29 mouse cellular contexts compared by ENCODE assay signal in the genomic region with DNA sequence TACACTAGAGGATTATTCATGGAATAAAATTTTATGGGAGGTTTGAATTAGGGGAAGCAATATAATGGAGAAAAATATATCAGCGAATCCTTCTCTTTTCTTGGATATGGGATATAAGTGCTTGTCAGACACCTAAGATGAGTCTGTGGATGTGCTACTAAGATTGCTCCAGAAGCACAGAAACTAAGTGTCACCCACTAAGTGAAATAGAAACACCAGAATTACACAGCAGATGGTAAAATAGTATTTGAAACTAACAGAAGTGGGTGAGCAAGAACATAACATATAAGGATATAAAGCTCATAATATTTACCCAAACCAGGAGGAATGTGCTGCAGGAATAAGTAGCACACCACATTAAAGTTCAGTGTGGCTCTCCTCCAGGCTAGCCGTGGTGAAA. TPM values are rescaled to one million over a fixed set of nuclear protein-coding genes. Genes with fewer than 3 reads are reported as not detected.
A peak's percentile ranks its signal among the peaks of the same experiment; 100 is the strongest.
DNase-seq lines count a peak whose midpoint lies in the region; ATAC-seq and TF ChIP-seq lines count a peak whose summit lies in the region.
"Had no signal": no experiment of that assay in that cellular context is flagged by ENCODE, and none has a peak within 500 bp of the region (broad histone marks: within the 10 kb centered on the region; RNA-seq: fewer than 3 reads in every experiment).

No protein-coding gene starts in this region.

- intact Hi-C loops in gastrocnemius, postnatal 14 days (cut with DNase I; ENCODE audit: low total_unique reads) = no loop called here

- WGBS in forebrain, embryonic 16.5 days = 81% methylated on average over 2 of the region's 2 CpGs
- 87% methylated on average over 2 of the region's 2 CpGs for WGBS in forebrain, embryonic 13.5 days

- no peaks in the 10 kb centered on the region for H3K4me1 ChIP-seq in forebrain, embryonic 16.5 days (replicated peaks; ENCODE audit: control insufficient read depth, insufficient read depth, low read length)
- no peaks in the 10 kb centered on the region for H3K4me1 ChIP-seq in forebrain, embryonic 13.5 days
- H3K4me1 ChIP-seq: forebrain, embryonic 10.5 days; heart, embryonic 12.5 days; heart, embryonic 15.5 days; hindbrain, embryonic 10.5 days; hindbrain, embryonic 13.5 days had no signal

- no peak overlapping the region for H3K4me2 ChIP-seq in forebrain, embryonic 16.5 days (ENCODE audit: low read length)
- no peak overlapping the region for H3K4me2 ChIP-seq in forebrain, embryonic 13.5 days
- H3K4me2 ChIP-seq: heart, embryonic 12.5 days; heart, embryonic 15.5 days; hindbrain, embryonic 13.5 days had no signal

- H3K9ac ChIP-seq in forebrain, embryonic 16.5 days (replicated peaks; ENCODE audit: low read depth, low read length) = no peak overlapping the region
- H3K9ac ChIP-seq in forebrain, embryonic 13.5 days = no peak overlapping the region
- H3K9ac ChIP-seq: heart, embryonic 12.5 days; heart, embryonic 15.5 days; hindbrain, embryonic 13.5 days had no signal

- no peaks in the 10 kb centered on the region for H3K27me3 ChIP-seq in forebrain, embryonic 16.5 days (replicated peaks; ENCODE audit: control insufficient read depth, insufficient read depth, low read length)
- H3K27me3 ChIP-seq in forebrain, embryonic 13.5 days = no peaks in the 10 kb centered on the region
- H3K27me3 ChIP-seq: CH12.LX; heart, embryonic 12.5 days; heart, embryonic 15.5 days; hindbrain, embryonic 13.5 days had no signal

- H3K4me3 ChIP-seq in forebrain, embryonic 16.5 days (replicated peaks; ENCODE audit: low read length) = no peak overlapping the region
- H3K4me3 ChIP-seq in forebrain, embryonic 13.5 days = no peak overlapping the region
- H3K4me3 ChIP-seq: forebrain, embryonic 10.5 days; gastrocnemius, adult 2 months; heart, embryonic 12.5 days; heart, embryonic 15.5 days; hindbrain, embryonic 10.5 days; hindbrain, embryonic 13.5 days had no signal

- no peaks in the 10 kb centered on the region for H3K9me3 ChIP-seq in forebrain, embryonic 16.5 days (ENCODE audit: control insufficient read depth, low read length)
- H3K9me3 ChIP-seq in forebrain, embryonic 13.5 days (replicated peaks) = no peaks in the 10 kb centered on the region
- H3K9me3 ChIP-seq: forebrain, embryonic 10.5 days; G1E; heart, embryonic 12.5 days; heart, embryonic 15.5 days; hindbrain, embryonic 10.5 days; hindbrain, embryonic 13.5 days had no signal

- no peaks in the 10 kb centered on the region for H3K36me3 ChIP-seq in forebrain, embryonic 16.5 days (ENCODE audit: control insufficient read depth, insufficient read depth)
- H3K36me3 ChIP-seq in forebrain, embryonic 13.5 days (ENCODE audit: poor library complexity, severe bottlenecking) = no peaks in the 10 kb centered on the region
- H3K36me3 ChIP-seq: forebrain, embryonic 10.5 days; G1E; heart, embryonic 12.5 days; heart, embryonic 15.5 days; hindbrain, embryonic 10.5 days; hindbrain, embryonic 13.5 days had no signal

- TF ChIP-seq POLR2A in brain, embryonic 14.5 days (IDR thresholded peaks at IDR 0.05; ENCODE audit: borderline replicate concordance, extremely low read depth, insufficient read depth, insufficient read length, poor library complexity, severe bottlenecking) = no peak

- DNase-seq in frontal cortex, adult 2 months (ENCODE audit: extremely low spot score in 1 of 2, low spot score in 1 of 2) = peak; percentile 3 to 24
- no peak for DNase-seq in frontal cortex, postnatal 10 days (ENCODE audit: low spot score in 2 of 2)
- DNase-seq in brain, embryonic 14.5 days (ENCODE audit: low read depth) = peak; percentile 7
- DNase-seq in gastrocnemius, postnatal 14 days = no peak
- DNase-seq in urinary bladder, postnatal 4 days (ENCODE audit: low spot score in 2 of 2) = no peak
- DNase-seq: adrenal gland, postnatal 10 days; adrenal gland, postnatal 36 days; B cell, adult 2 months; cerebellum, adult 18-20 months; cerebellum, adult 9-10 months; cerebellum, postnatal 14 days; gastrocnemius, adult 2 months; gastrocnemius, postnatal 25 days; heart, adult 18-20 months; heart, postnatal 10 days; heart, postnatal 36 days; kidney, adult 18-20 months had no signal

- TF ChIP-seq CTCF in brain, embryonic 14.5 days (IDR thresholded peaks at IDR 0.05; ENCODE audit: borderline replicate concordance, extremely low read depth, insufficient read depth, insufficient read length) = no peak

- H3K27ac ChIP-seq in forebrain, embryonic 16.5 days (ENCODE audit: low read length) = no peak overlapping the region
- no peak overlapping the region for H3K27ac ChIP-seq in forebrain, embryonic 13.5 days
- H3K27ac ChIP-seq: forebrain, embryonic 10.5 days; gastrocnemius, adult 2 months; heart, embryonic 15.5 days; hindbrain, embryonic 10.5 days; hindbrain, embryonic 13.5 days had no signal

- 0 out of 2 replicates have a peak, but pooled peaks have one; percentile 31 for ATAC-seq in forebrain, embryonic 16.5 days
- no peak for ATAC-seq in forebrain, embryonic 13.5 days
- ATAC-seq: hindbrain, embryonic 16.5 days; intestine, embryonic 16.5 days; Patski had no signal

RNA-seq across cellular contexts. Expression of a gene that starts 40.7 kb away (rescaled TPM):
- polyA plus RNA-seq in forebrain, embryonic 16.5 days (2015; fragmentation: Nextera tagmentation; extraction: Ambion mirVana) = 22.7 and 37.7 TPM in 2 replicates
- 18.6 and 24.0 TPM in 2 replicates for polyA plus RNA-seq in forebrain, embryonic 13.5 days (2015; fragmentation: Nextera tagmentation; extraction: Ambion mirVana)
- 42.2 and 46.7 TPM in 2 replicates for polyA plus RNA-seq in frontal cortex, adult 2 months (2012; rRNA removed)
- 22.0 and 36.9 TPM in 2 replicates for polyA plus RNA-seq in brain, embryonic 14.5 days (2012; rRNA removed)
- 1 to 10 TPM; 2.1 to 3.6 TPM for total RNA-seq in gastrocnemius, postnatal 14 days (2021)

Comparison
In these comparisons a context has a peak if more than half of its experiments do, and no peak if none do; other contexts are left out.
1. DNase-seq: peak in frontal cortex, adult 2 months (2 of 2) and brain, embryonic 14.5 days (single experiment); none in frontal cortex, postnatal 10 days (0 of 2), gastrocnemius, postnatal 14 days (single experiment) and urinary bladder, postnatal 4 days (0 of 2).